Mouse (Mus musculus): ENCODE data around the gene Olfr1293-ps. TPM values are rescaled to one million over a fixed set of nuclear protein-coding genes. Genes with fewer than 3 reads are reported as not detected.

The Olfr1293-ps gene
- polyA plus RNA-seq (2015; fragmentation: Nextera tagmentation; extraction: Ambion mirVana) = not detected in 2 replicates

GRCm38 (mm10) chr2:111524903-111525302, at the start of gene Olfr1293-ps:
Gene Olfr1293-ps (plus strand): TSS chr2:111525203.
- H3K27me3 ChIP-seq (replicated peaks; ENCODE audit: control insufficient read depth, insufficient read depth, low read length) = no peaks in the 10 kb centered on the region
- no peak within 1 kb of the TSS for H3K4me2 ChIP-seq (ENCODE audit: low read length)
- no peak within 1 kb of the TSS for H3K27ac ChIP-seq (ENCODE audit: low read length)
- no peak for ATAC-seq
- WGBS = 84% methylated on average over 1 of the region's 1 CpGs
- no peaks in the 10 kb centered on the region for H3K9me3 ChIP-seq (ENCODE audit: control insufficient read depth, low read length)
- H3K4me3 ChIP-seq (replicated peaks; ENCODE audit: low read length) = no peak within 1 kb of the TSS
- no peak within 1 kb of the TSS for H3K9ac ChIP-seq (replicated peaks; ENCODE audit: low read depth, low read length)
- no peaks in the 10 kb centered on the region for H3K36me3 ChIP-seq (ENCODE audit: control insufficient read depth, insufficient read depth)
- H3K4me1 ChIP-seq (replicated peaks; ENCODE audit: control insufficient read depth, insufficient read depth, low read length) = no peaks in the 10 kb centered on the region

DNA sequence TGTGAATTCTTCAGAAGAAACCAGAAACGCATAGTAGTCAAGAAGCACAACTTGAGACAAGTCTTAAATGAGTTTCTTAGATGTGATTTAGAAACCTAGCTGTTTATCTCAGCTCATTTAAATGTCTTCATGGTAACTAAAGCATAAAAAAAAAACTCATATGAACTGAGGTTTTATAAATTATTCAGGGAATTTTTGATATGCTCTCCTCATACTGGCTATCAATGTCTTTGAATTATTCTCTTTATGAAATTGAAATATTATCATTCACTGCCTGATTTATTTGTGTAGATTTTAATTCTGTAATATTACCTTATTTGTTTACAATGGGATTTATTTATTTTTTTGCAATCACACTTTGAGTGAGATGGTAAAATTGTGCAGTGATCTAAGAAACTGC, 44.5 kb upstream of the Olfr1293-ps start, which contains the start of gene Olfr1289:
TSS of gene Olfr1289 (plus strand) at position 301 of the 400 bp plus-strand sequence.
- no peaks in the 10 kb centered on the region for H3K4me1 ChIP-seq (replicated peaks; ENCODE audit: control insufficient read depth, insufficient read depth, low read length)
- H3K4me3 ChIP-seq (replicated peaks; ENCODE audit: low read length) = no peak within 1 kb of the TSS
- no peak within 1 kb of the TSS for H3K9ac ChIP-seq (replicated peaks; ENCODE audit: low read depth, low read length)
- no peak within 1 kb of the TSS for H3K27ac ChIP-seq (ENCODE audit: low read length)
- WGBS = 82% methylated on average over 1 of the region's 1 CpGs
- H3K9me3 ChIP-seq (ENCODE audit: control insufficient read depth, low read length) = no peaks in the 10 kb centered on the region
- ATAC-seq = no peak
- H3K36me3 ChIP-seq (ENCODE audit: control insufficient read depth, insufficient read depth) = no peaks in the 10 kb centered on the region
- no peaks in the 10 kb centered on the region for H3K27me3 ChIP-seq (replicated peaks; ENCODE audit: control insufficient read depth, insufficient read depth, low read length)
- H3K4me2 ChIP-seq (ENCODE audit: low read length) = no peak within 1 kb of the TSS

DNA sequence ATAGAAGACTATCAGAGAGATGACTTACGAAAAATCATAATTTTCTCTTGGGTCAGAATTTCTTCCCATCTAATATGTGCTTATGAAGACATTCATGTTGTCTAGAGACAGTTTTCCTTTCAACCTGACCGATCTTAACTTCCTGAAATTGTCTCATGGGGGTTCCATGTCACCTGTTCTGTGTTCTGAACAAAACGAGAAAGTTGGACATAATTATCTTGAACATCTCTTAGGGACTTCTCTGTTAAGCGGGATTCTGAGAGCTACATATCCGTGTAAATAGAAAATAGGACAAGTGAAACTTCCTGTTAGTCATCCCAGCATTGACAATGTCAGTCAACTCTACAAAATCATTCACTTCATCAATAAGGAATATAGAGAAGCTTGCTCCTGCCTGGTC, 31.3 kb upstream of the Olfr1293-ps start, which contains the start of gene Olfr1290:
TSS of gene Olfr1290 (minus strand) at position 101 of the 400 bp plus-strand sequence.
- no peak within 1 kb of the TSS for H3K27ac ChIP-seq (ENCODE audit: low read length)
- H3K27me3 ChIP-seq (replicated peaks; ENCODE audit: control insufficient read depth, insufficient read depth, low read length) = no peaks in the 10 kb centered on the region
- ATAC-seq = no peak
- no peak within 1 kb of the TSS for H3K4me3 ChIP-seq (replicated peaks; ENCODE audit: low read length)
- H3K4me2 ChIP-seq (ENCODE audit: low read length) = no peak within 1 kb of the TSS
- WGBS = 85% methylated on average over 5 of the region's 5 CpGs
- H3K9me3 ChIP-seq (ENCODE audit: control insufficient read depth, low read length) = no peaks in the 10 kb centered on the region
- no peaks in the 10 kb centered on the region for H3K36me3 ChIP-seq (ENCODE audit: control insufficient read depth, insufficient read depth)
- no peaks in the 10 kb centered on the region for H3K4me1 ChIP-seq (replicated peaks; ENCODE audit: control insufficient read depth, insufficient read depth, low read length)
- no peak within 1 kb of the TSS for H3K9ac ChIP-seq (replicated peaks; ENCODE audit: low read depth, low read length)

- H3K4me1 ChIP-seq (replicated peaks; ENCODE audit: control insufficient read depth, insufficient read depth, low read length) = no peaks in the 10 kb centered on the region
- H3K27ac ChIP-seq (ENCODE audit: low read length) = no peak within 1 kb of the TSS
- H3K9ac ChIP-seq (replicated peaks; ENCODE audit: low read depth, low read length) = no peak within 1 kb of the TSS
- no peaks in the 10 kb centered on the region for H3K9me3 ChIP-seq (ENCODE audit: control insufficient read depth, low read length)
- no peak for ATAC-seq
- H3K36me3 ChIP-seq (ENCODE audit: control insufficient read depth, insufficient read depth) = no peaks in the 10 kb centered on the region
- H3K4me3 ChIP-seq (replicated peaks; ENCODE audit: low read length) = no peak within 1 kb of the TSS
- 91% methylated on average over 3 of the region's 3 CpGs for WGBS
- no peak within 1 kb of the TSS for H3K4me2 ChIP-seq (ENCODE audit: low read length)
- no peaks in the 10 kb centered on the region for H3K27me3 ChIP-seq (replicated peaks; ENCODE audit: control insufficient read depth, insufficient read depth, low read length)
These were observed 28.1 kb upstream of the Olfr1293-ps start, which contains the start of gene Olfr1291-ps1 for GRCm38 (mm10) chr2:111496880-111497279. Gene Olfr1291-ps1 (plus strand): TSS chr2:111497180.

GRCm38 (mm10) chr2:111517451-111517850, 7.6 kb upstream of the Olfr1293-ps start:
- Histone ChIP-seq H3K4me2 (ENCODE audit: low read length) (no peak overlapping the region), H3K4me3 (replicated peaks; ENCODE audit: low read length) (no peak overlapping the region), H3K9me3 (ENCODE audit: control insufficient read depth, low read length) (no peaks in the 10 kb centered on the region), H3K27me3 (replicated peaks; ENCODE audit: control insufficient read depth, insufficient read depth, low read length) (no peaks in the 10 kb centered on the region), H3K27ac (ENCODE audit: low read length) (no peak overlapping the region), H3K9ac (replicated peaks; ENCODE audit: low read depth, low read length) (no peak overlapping the region), H3K36me3 (ENCODE audit: control insufficient read depth, insufficient read depth) (no peaks in the 10 kb centered on the region), H3K4me1 (replicated peaks; ENCODE audit: control insufficient read depth, insufficient read depth, low read length) (no peaks in the 10 kb centered on the region)
- WGBS = 90% methylated on average over 10 of the region's 10 CpGs
- no peak for ATAC-seq

DNA sequence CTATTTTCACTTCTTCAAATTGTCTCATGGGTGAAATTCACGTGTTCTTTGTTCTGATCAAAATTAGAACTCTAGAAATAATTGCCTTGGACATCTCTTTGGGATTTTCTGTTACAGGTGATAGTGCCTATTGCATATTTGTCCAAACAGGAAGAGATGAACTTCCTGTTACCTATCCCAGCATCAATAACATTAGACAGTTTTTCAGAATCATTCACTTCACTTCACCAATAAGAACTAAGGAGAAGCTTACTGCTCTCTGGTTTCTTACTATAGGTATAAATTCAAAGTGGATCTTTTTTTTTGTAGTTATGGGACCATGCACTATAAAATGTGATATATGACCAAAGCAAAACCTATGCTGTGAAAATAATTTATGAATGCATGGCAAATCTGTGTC, 15.2 kb downstream of the Olfr1293-ps start, which contains the start of gene Olfr1294:
TSS of gene Olfr1294 (minus strand) at position 101 of the 400 bp plus-strand sequence.
- no peak for ATAC-seq
- no peak within 1 kb of the TSS for H3K27ac ChIP-seq (ENCODE audit: low read length)
- WGBS = 47% methylated on average over 1 of the region's 1 CpGs
- no peaks in the 10 kb centered on the region for H3K9me3 ChIP-seq (ENCODE audit: control insufficient read depth, low read length)
- no peaks in the 10 kb centered on the region for H3K4me1 ChIP-seq (replicated peaks; ENCODE audit: control insufficient read depth, insufficient read depth, low read length)
- no peak within 1 kb of the TSS for H3K9ac ChIP-seq (replicated peaks; ENCODE audit: low read depth, low read length)
- H3K27me3 ChIP-seq (replicated peaks; ENCODE audit: control insufficient read depth, insufficient read depth, low read length) = no peaks in the 10 kb centered on the region
- H3K36me3 ChIP-seq (ENCODE audit: control insufficient read depth, insufficient read depth) = no peaks in the 10 kb centered on the region
- H3K4me3 ChIP-seq (replicated peaks; ENCODE audit: low read length) = no peak within 1 kb of the TSS
- H3K4me2 ChIP-seq (ENCODE audit: low read length) = no peak within 1 kb of the TSS

DNA sequence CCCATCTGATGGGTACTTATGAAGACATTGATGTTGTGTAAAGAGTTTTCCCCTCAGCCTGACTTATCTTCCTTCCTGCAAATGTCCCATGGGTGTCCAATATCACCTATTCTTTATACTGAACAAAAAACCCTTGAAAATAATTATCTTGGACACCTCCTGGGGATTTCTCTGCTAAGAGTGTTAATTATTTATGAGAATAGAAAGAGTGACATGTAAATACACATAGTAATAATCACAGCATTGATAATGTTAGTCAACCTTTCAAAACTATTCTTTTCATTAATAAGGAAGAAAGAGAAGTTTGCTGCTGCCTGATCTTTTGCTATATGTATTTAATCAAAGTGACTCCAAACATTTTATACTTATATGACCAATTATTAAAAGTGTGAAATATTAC, 44.6 kb downstream of the Olfr1293-ps start, which contains the start of gene Olfr1295:
TSS of gene Olfr1295 (minus strand) at position 101 of the 400 bp plus-strand sequence.
- Histone ChIP-seq H3K9ac (replicated peaks; ENCODE audit: low read depth, low read length) (no peak within 1 kb of the TSS), H3K4me1 (replicated peaks; ENCODE audit: control insufficient read depth, insufficient read depth, low read length) (no peaks in the 10 kb centered on the region), H3K9me3 (ENCODE audit: control insufficient read depth, low read length) (no peaks in the 10 kb centered on the region), H3K27ac (ENCODE audit: low read length) (no peak within 1 kb of the TSS), H3K4me2 (ENCODE audit: low read length) (no peak within 1 kb of the TSS), H3K36me3 (ENCODE audit: control insufficient read depth, insufficient read depth) (no peaks in the 10 kb centered on the region), H3K27me3 (replicated peaks; ENCODE audit: control insufficient read depth, insufficient read depth, low read length) (no peaks in the 10 kb centered on the region), H3K4me3 (replicated peaks; ENCODE audit: low read length) (no peak within 1 kb of the TSS)
- ATAC-seq = no peak

Other genes starting within 250 kb of the Olfr1293-ps start
- not detected in 2 replicates for gene Olfr1278, start 235.1 kb upstream of the Olfr1293-ps start, polyA plus RNA-seq (2015; fragmentation: Nextera tagmentation; extraction: Ambion mirVana)
- not detected in 2 replicates for gene Olfr1279, start 224.6 kb upstream of the Olfr1293-ps start, polyA plus RNA-seq (2015; fragmentation: Nextera tagmentation; extraction: Ambion mirVana)
- gene Olfr1280, start 211.2 kb upstream of the Olfr1293-ps start, polyA plus RNA-seq (2015; fragmentation: Nextera tagmentation; extraction: Ambion mirVana) = not detected in 2 replicates
- not detected in 2 replicates for gene Olfr1281, start 198.7 kb upstream of the Olfr1293-ps start, polyA plus RNA-seq (2015; fragmentation: Nextera tagmentation; extraction: Ambion mirVana)
- not detected in 2 replicates for gene Olfr1282, start 189.1 kb upstream of the Olfr1293-ps start, polyA plus RNA-seq (2015; fragmentation: Nextera tagmentation; extraction: Ambion mirVana)
- gene Olfr1283, start 158.4 kb upstream of the Olfr1293-ps start, polyA plus RNA-seq (2015; fragmentation: Nextera tagmentation; extraction: Ambion mirVana) = not detected in 2 replicates
- gene Olfr1284, start 149.7 kb upstream of the Olfr1293-ps start, polyA plus RNA-seq (2015; fragmentation: Nextera tagmentation; extraction: Ambion mirVana) = not detected in 2 replicates
- not detected in 2 replicates for gene Olfr1286, start 102.1 kb upstream of the Olfr1293-ps start, polyA plus RNA-seq (2015; fragmentation: Nextera tagmentation; extraction: Ambion mirVana)
- gene Olfr1287, start 76.1 kb upstream of the Olfr1293-ps start, polyA plus RNA-seq (2015; fragmentation: Nextera tagmentation; extraction: Ambion mirVana) = not detected in 2 replicates
- gene Olfr1288, start 51.1 kb upstream of the Olfr1293-ps start, polyA plus RNA-seq (2015; fragmentation: Nextera tagmentation; extraction: Ambion mirVana) = not detected in 2 replicates
- not detected in 2 replicates for gene Olfr1289, start 44.4 kb upstream of the Olfr1293-ps start, polyA plus RNA-seq (2015; fragmentation: Nextera tagmentation; extraction: Ambion mirVana)
- gene Olfr1290, start 31.4 kb upstream of the Olfr1293-ps start, polyA plus RNA-seq (2015; fragmentation: Nextera tagmentation; extraction: Ambion mirVana) = not detected in 2 replicates
- not detected in 2 replicates for gene Olfr1291-ps1, start 28.0 kb upstream of the Olfr1293-ps start, polyA plus RNA-seq (2015; fragmentation: Nextera tagmentation; extraction: Ambion mirVana)
- gene Olfr1294, start 15.1 kb downstream of the Olfr1293-ps start, polyA plus RNA-seq (2015; fragmentation: Nextera tagmentation; extraction: Ambion mirVana) = not detected in 2 replicates
- gene Olfr1295, start 44.5 kb downstream of the Olfr1293-ps start, polyA plus RNA-seq (2015; fragmentation: Nextera tagmentation; extraction: Ambion mirVana) = not detected in 2 replicates
- not detected in 2 replicates for gene Olfr1297, start 101.3 kb downstream of the Olfr1293-ps start, polyA plus RNA-seq (2015; fragmentation: Nextera tagmentation; extraction: Ambion mirVana)
- not detected in 2 replicates for gene Olfr1298, start 124.0 kb downstream of the Olfr1293-ps start, polyA plus RNA-seq (2015; fragmentation: Nextera tagmentation; extraction: Ambion mirVana)
- not detected in 2 replicates for gene Olfr1299, start 136.2 kb downstream of the Olfr1293-ps start, polyA plus RNA-seq (2015; fragmentation: Nextera tagmentation; extraction: Ambion mirVana)
- gene Olfr1301, start 225.8 kb downstream of the Olfr1293-ps start, polyA plus RNA-seq (2015; fragmentation: Nextera tagmentation; extraction: Ambion mirVana) = not detected in 2 replicates

Measured in forebrain, embryonic 16.5 days (tissue).